Mouse (Mus musculus): Measurements from ENCODE around the gene Lsm14b. TPM values are rescaled to one million over a fixed set of nuclear protein-coding genes. Genes with fewer than 3 reads are reported as not detected.

The Lsm14b gene
- polyA plus RNA-seq, 1 experiment from 2014 or later, result 2.4 TPM

GRCm38 (mm10) chr2:179984830-179985229 is 40.0 kb upstream of the Lsm14b start:
- Histone ChIP-seq H3K4me2 (ENCODE audit: low read depth, low read length) (no peak overlapping the region), H3K36me3 (ENCODE audit: control insufficient read depth, insufficient read depth, low read length) (no peaks in the 10 kb centered on the region), H3K9ac (ENCODE audit: low read depth, low read length) (no peak overlapping the region), H3K9me3 (ENCODE audit: control insufficient read depth, low read length) (no peaks in the 10 kb centered on the region), H3K27me3 (replicated peaks; ENCODE audit: control insufficient read depth, insufficient read depth, low read length) (no peaks in the 10 kb centered on the region), H3K4me3 (ENCODE audit: low read length) (no peak overlapping the region), H3K27ac (ENCODE audit: low read length) (no peak overlapping the region), H3K4me1 (ENCODE audit: control insufficient read depth, insufficient read depth, low read length) (no peaks in the 10 kb centered on the region)
- no peak for ATAC-seq
- WGBS, result 46% methylated on average over 7 of the region's 7 CpGs

- no peak overlapping the region for H3K4me3 ChIP-seq (ENCODE audit: low read length)
- no peaks in the 10 kb centered on the region for H3K36me3 ChIP-seq (ENCODE audit: control insufficient read depth, insufficient read depth, low read length)
- no peak overlapping the region for H3K4me2 ChIP-seq (ENCODE audit: low read depth, low read length)
- H3K27me3 ChIP-seq (replicated peaks; ENCODE audit: control insufficient read depth, insufficient read depth, low read length), result no peaks in the 10 kb centered on the region
- H3K27ac ChIP-seq (ENCODE audit: low read length), result no peak overlapping the region
- H3K4me1 ChIP-seq (ENCODE audit: control insufficient read depth, insufficient read depth, low read length), result no peaks in the 10 kb centered on the region
- no peak overlapping the region for H3K9ac ChIP-seq (ENCODE audit: low read depth, low read length)
- 95% methylated on average over 1 of the region's 1 CpGs for WGBS
- ATAC-seq, result no peak
- no peaks in the 10 kb centered on the region for H3K9me3 ChIP-seq (ENCODE audit: control insufficient read depth, low read length)
Measured at GRCm38 (mm10) chr2:179985695-179986094, 39.1 kb upstream of the Lsm14b start.

- Histone ChIP-seq H3K36me3 (ENCODE audit: control insufficient read depth, insufficient read depth, low read length) (no peaks in the 10 kb centered on the region), H3K4me3 (ENCODE audit: low read length) (no peak overlapping the region), H3K9ac (ENCODE audit: low read depth, low read length) (no peak overlapping the region), H3K4me1 (ENCODE audit: control insufficient read depth, insufficient read depth, low read length) (no peaks in the 10 kb centered on the region), H3K27me3 (replicated peaks; ENCODE audit: control insufficient read depth, insufficient read depth, low read length) (no peaks in the 10 kb centered on the region), H3K9me3 (ENCODE audit: control insufficient read depth, low read length) (no peaks in the 10 kb centered on the region), H3K4me2 (ENCODE audit: low read depth, low read length) (no peak overlapping the region), H3K27ac (ENCODE audit: low read length) (no peak overlapping the region)
- 71% methylated on average over 10 of the region's 10 CpGs for WGBS
- no peak for ATAC-seq
Measured at GRCm38 (mm10) chr2:179986437-179987022, 38.3 kb upstream of the Lsm14b start.

- Histone ChIP-seq H3K27ac (ENCODE audit: low read length) (no peak overlapping the region), H3K4me2 (ENCODE audit: low read depth, low read length) (no peak overlapping the region), H3K9me3 (ENCODE audit: control insufficient read depth, low read length) (no peaks in the 10 kb centered on the region), H3K4me3 (ENCODE audit: low read length) (no peak overlapping the region), H3K4me1 (ENCODE audit: control insufficient read depth, insufficient read depth, low read length) (no peaks in the 10 kb centered on the region), H3K27me3 (replicated peaks; ENCODE audit: control insufficient read depth, insufficient read depth, low read length) (no peaks in the 10 kb centered on the region), H3K9ac (ENCODE audit: low read depth, low read length) (no peak overlapping the region), H3K36me3 (ENCODE audit: control insufficient read depth, insufficient read depth, low read length) (no peaks in the 10 kb centered on the region)
- 55% methylated on average over 1 of the region's 1 CpGs for WGBS
- ATAC-seq, result no peak
Measured at GRCm38 (mm10) chr2:179989098-179989497, 35.7 kb upstream of the Lsm14b start.

GRCm38 (mm10) chr2:179993071-179993470 is 31.7 kb upstream of the Lsm14b start:
- ATAC-seq, result no peak
- Histone ChIP-seq H3K4me2 (ENCODE audit: low read depth, low read length) (no peak overlapping the region), H3K9me3 (ENCODE audit: control insufficient read depth, low read length) (no peaks in the 10 kb centered on the region), H3K4me3 (ENCODE audit: low read length) (no peak overlapping the region), H3K27me3 (replicated peaks; ENCODE audit: control insufficient read depth, insufficient read depth, low read length) (no peaks in the 10 kb centered on the region), H3K9ac (ENCODE audit: low read depth, low read length) (no peak overlapping the region), H3K36me3 (ENCODE audit: control insufficient read depth, insufficient read depth, low read length) (no peaks in the 10 kb centered on the region), H3K27ac (ENCODE audit: low read length) (no peak overlapping the region), H3K4me1 (ENCODE audit: control insufficient read depth, insufficient read depth, low read length) (no peaks in the 10 kb centered on the region)
- WGBS, result 90% methylated on average over 5 of the region's 5 CpGs

- Histone ChIP-seq H3K9ac (ENCODE audit: low read depth, low read length) (no peak overlapping the region), H3K4me1 (ENCODE audit: control insufficient read depth, insufficient read depth, low read length) (no peaks in the 10 kb centered on the region), H3K9me3 (ENCODE audit: control insufficient read depth, low read length) (no peaks in the 10 kb centered on the region), H3K4me2 (ENCODE audit: low read depth, low read length) (no peak overlapping the region), H3K27ac (ENCODE audit: low read length) (no peak overlapping the region), H3K27me3 (replicated peaks; ENCODE audit: control insufficient read depth, insufficient read depth, low read length) (no peaks in the 10 kb centered on the region), H3K4me3 (ENCODE audit: low read length) (no peak overlapping the region), H3K36me3 (ENCODE audit: control insufficient read depth, insufficient read depth, low read length) (no peaks in the 10 kb centered on the region)
- WGBS, result 60% methylated on average over 4 of the region's 4 CpGs
- ATAC-seq, result no peak
Measured at GRCm38 (mm10) chr2:179998431-179998830, 26.4 kb upstream of the Lsm14b start.

GRCm38 (mm10) chr2:180001635-180002034 is 23.2 kb upstream of the Lsm14b start:
- H3K9me3 ChIP-seq (ENCODE audit: control insufficient read depth, low read length), result no peaks in the 10 kb centered on the region
- ATAC-seq, result no peak
- no peaks in the 10 kb centered on the region for H3K36me3 ChIP-seq (ENCODE audit: control insufficient read depth, insufficient read depth, low read length)
- 87% methylated on average over 9 of the region's 9 CpGs for whole genome bisulfite sequencing
- H3K4me1 ChIP-seq (ENCODE audit: control insufficient read depth, insufficient read depth, low read length), result peaks cover 5% of the 10 kb centered on the region; the same call in 1 of the 2 replicates
- H3K4me2 ChIP-seq (ENCODE audit: low read depth, low read length), result no peak overlapping the region
- H3K27ac ChIP-seq (ENCODE audit: low read length), result no peak overlapping the region
- H3K9ac ChIP-seq (ENCODE audit: low read depth, low read length), result no peak overlapping the region
- no peak overlapping the region for H3K4me3 ChIP-seq (ENCODE audit: low read length)
- no peaks in the 10 kb centered on the region for H3K27me3 ChIP-seq (replicated peaks; ENCODE audit: control insufficient read depth, insufficient read depth, low read length)

- no peaks in the 10 kb centered on the region for H3K27me3 ChIP-seq (replicated peaks; ENCODE audit: control insufficient read depth, insufficient read depth, low read length)
- H3K9ac ChIP-seq (ENCODE audit: low read depth, low read length), result no peak overlapping the region
- ATAC-seq, result peak; percentile 11
- no peaks in the 10 kb centered on the region; the same call in 1 of the 2 replicates for H3K9me3 ChIP-seq (ENCODE audit: control insufficient read depth, low read length)
- H3K4me2 ChIP-seq (ENCODE audit: low read depth, low read length), result no peak overlapping the region
- H3K27ac ChIP-seq (ENCODE audit: low read length), result no peak overlapping the region
- no peaks in the 10 kb centered on the region for H3K36me3 ChIP-seq (ENCODE audit: control insufficient read depth, insufficient read depth, low read length)
- H3K4me3 ChIP-seq (ENCODE audit: low read length), result no peak overlapping the region
- WGBS, result 47% methylated on average over 5 of the region's 5 CpGs
- peaks cover 5% of the 10 kb centered on the region; the same call in 1 of the 2 replicates for H3K4me1 ChIP-seq (ENCODE audit: control insufficient read depth, insufficient read depth, low read length)
Measured at GRCm38 (mm10) chr2:180005656-180006351, 19.0 kb upstream of the Lsm14b start.

- WGBS, result 28% methylated on average over 9 of the region's 9 CpGs
- Histone ChIP-seq H3K36me3 (ENCODE audit: control insufficient read depth, insufficient read depth, low read length) (no peaks in the 10 kb centered on the region), H3K27ac (ENCODE audit: low read length) (no peak overlapping the region), H3K4me3 (ENCODE audit: low read length) (no peak overlapping the region), H3K9me3 (ENCODE audit: control insufficient read depth, low read length) (no peaks in the 10 kb centered on the region; the same call in 1 of the 2 replicates), H3K27me3 (replicated peaks; ENCODE audit: control insufficient read depth, insufficient read depth, low read length) (no peaks in the 10 kb centered on the region), H3K4me2 (ENCODE audit: low read depth, low read length) (0 out of 2 replicates have a peak overlapping the region, but pooled peaks have one; percentile 28), H3K4me1 (ENCODE audit: control insufficient read depth, insufficient read depth, low read length) (peaks cover 5% of the 10 kb centered on the region; the same call in 1 of the 2 replicates), H3K9ac (ENCODE audit: low read depth, low read length) (no peak overlapping the region)
- ATAC-seq, result peak; percentile 85
Measured at GRCm38 (mm10) chr2:180006352-180007017, 18.3 kb upstream of the Lsm14b start.
